Mouse (Mus musculus): ENCODE measurements at regions not wholly inside any gene's neighbourhood (a gene's known extent, or its start where the extent isn't known, plus 50 kb on each side); places are given as distances from the start of the nearest gene placed in this dataset.

- H3K27me3 ChIP-seq (ENCODE audit: control insufficient read depth, insufficient read depth, low read length) = no peaks in the 10 kb centered on the region
- 30% methylated on average over 10 of the region's 10 CpGs for WGBS
- peaks cover 11% of the 10 kb centered on the region for H3K4me1 ChIP-seq (replicated peaks; ENCODE audit: control insufficient read depth, insufficient read depth, low read length)
- TF ChIP-seq CTCF (IDR thresholded peaks at IDR 0.05; ENCODE audit: borderline replicate concordance, control insufficient read depth, extremely low read depth, insufficient read depth, low read length, poor library complexity) (no peak), POLR2A (IDR thresholded peaks at IDR 0.05; ENCODE audit: control insufficient read depth, extremely low read depth, insufficient read depth, low read length, poor library complexity) (no peak)
- no peaks in the 10 kb centered on the region for H3K36me3 ChIP-seq (ENCODE audit: control insufficient read depth, insufficient read depth, low read length)
- DNase-seq = peak; percentile 45
- H3K4me3 ChIP-seq (ENCODE audit: control insufficient read depth, insufficient read depth, low read length) = no peak overlapping the region
- no peak overlapping the region for H3K27ac ChIP-seq (ENCODE audit: control insufficient read depth, insufficient read depth, low read length)
These were observed 89.6 kb upstream of the Sgk1 start for GRCm38 (mm10) chr10:21792431-21792830.

GRCm38 (mm10) chr10:21793641-21794040 is 88.3 kb upstream of the Sgk1 start:
- DNase-seq = no peak
- Histone ChIP-seq H3K4me1 (replicated peaks; ENCODE audit: control insufficient read depth, insufficient read depth, low read length) (peaks cover 11% of the 10 kb centered on the region), H3K36me3 (ENCODE audit: control insufficient read depth, insufficient read depth, low read length) (no peaks in the 10 kb centered on the region), H3K27me3 (ENCODE audit: control insufficient read depth, insufficient read depth, low read length) (no peaks in the 10 kb centered on the region), H3K27ac (ENCODE audit: control insufficient read depth, insufficient read depth, low read length) (no peak overlapping the region), H3K4me3 (ENCODE audit: control insufficient read depth, insufficient read depth, low read length) (no peak overlapping the region)
- 95% methylated on average over 11 of the region's 11 CpGs for WGBS
- TF ChIP-seq CTCF (IDR thresholded peaks at IDR 0.05; ENCODE audit: borderline replicate concordance, control insufficient read depth, extremely low read depth, insufficient read depth, low read length, poor library complexity) = no peak
- TF ChIP-seq POLR2A (IDR thresholded peaks at IDR 0.05; ENCODE audit: control insufficient read depth, extremely low read depth, insufficient read depth, low read length, poor library complexity) = no peak

GRCm38 (mm10) chr10:21796386-21796785 is 85.6 kb upstream of the Sgk1 start:
- DNase-seq = no peak
- TF ChIP-seq POLR2A (IDR thresholded peaks at IDR 0.05; ENCODE audit: control insufficient read depth, extremely low read depth, insufficient read depth, low read length, poor library complexity) = no peak
- TF ChIP-seq CTCF (IDR thresholded peaks at IDR 0.05; ENCODE audit: borderline replicate concordance, control insufficient read depth, extremely low read depth, insufficient read depth, low read length, poor library complexity) = no peak
- Histone ChIP-seq H3K4me3 (ENCODE audit: control insufficient read depth, insufficient read depth, low read length) (no peak overlapping the region), H3K36me3 (ENCODE audit: control insufficient read depth, insufficient read depth, low read length) (no peaks in the 10 kb centered on the region), H3K27ac (ENCODE audit: control insufficient read depth, insufficient read depth, low read length) (no peak overlapping the region), H3K27me3 (ENCODE audit: control insufficient read depth, insufficient read depth, low read length) (no peaks in the 10 kb centered on the region), H3K4me1 (replicated peaks; ENCODE audit: control insufficient read depth, insufficient read depth, low read length) (peaks cover 11% of the 10 kb centered on the region)
- 98% methylated on average over 4 of the region's 4 CpGs for WGBS

DNA sequence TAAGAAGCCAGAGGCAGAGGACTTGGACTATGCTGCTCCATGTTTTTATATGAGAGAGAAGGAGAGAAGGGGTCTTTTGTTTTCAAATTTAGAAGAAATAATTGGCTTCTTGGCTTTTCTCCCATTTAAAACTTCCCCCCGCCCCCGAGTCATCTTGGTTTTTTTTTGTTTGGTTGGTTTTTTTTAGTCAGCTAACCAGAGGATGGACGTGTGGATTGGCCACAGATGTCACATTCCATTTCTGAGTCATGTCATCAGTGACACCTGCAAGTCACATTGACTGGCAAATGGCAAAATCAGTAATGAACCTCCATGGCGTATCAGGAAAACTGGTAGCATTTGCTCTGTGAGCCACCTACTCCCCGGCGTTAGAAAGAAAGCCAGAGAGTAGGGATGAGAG is 83.9 kb upstream of the Sgk1 start:
- Histone ChIP-seq H3K27ac (ENCODE audit: control insufficient read depth, insufficient read depth, low read length) (no peak overlapping the region), H3K27me3 (ENCODE audit: control insufficient read depth, insufficient read depth, low read length) (no peaks in the 10 kb centered on the region), H3K36me3 (ENCODE audit: control insufficient read depth, insufficient read depth, low read length) (no peaks in the 10 kb centered on the region), H3K4me3 (ENCODE audit: control insufficient read depth, insufficient read depth, low read length) (no peak overlapping the region), H3K4me1 (replicated peaks; ENCODE audit: control insufficient read depth, insufficient read depth, low read length) (peaks cover 2% of the 10 kb centered on the region; the same call in 1 of the 2 replicates)
- no peak for TF ChIP-seq CTCF (IDR thresholded peaks at IDR 0.05; ENCODE audit: borderline replicate concordance, control insufficient read depth, extremely low read depth, insufficient read depth, low read length, poor library complexity)
- no peak for TF ChIP-seq POLR2A (IDR thresholded peaks at IDR 0.05; ENCODE audit: control insufficient read depth, extremely low read depth, insufficient read depth, low read length, poor library complexity)
- WGBS = 86% methylated on average over 6 of the region's 6 CpGs
- no peak for DNase-seq

DNA sequence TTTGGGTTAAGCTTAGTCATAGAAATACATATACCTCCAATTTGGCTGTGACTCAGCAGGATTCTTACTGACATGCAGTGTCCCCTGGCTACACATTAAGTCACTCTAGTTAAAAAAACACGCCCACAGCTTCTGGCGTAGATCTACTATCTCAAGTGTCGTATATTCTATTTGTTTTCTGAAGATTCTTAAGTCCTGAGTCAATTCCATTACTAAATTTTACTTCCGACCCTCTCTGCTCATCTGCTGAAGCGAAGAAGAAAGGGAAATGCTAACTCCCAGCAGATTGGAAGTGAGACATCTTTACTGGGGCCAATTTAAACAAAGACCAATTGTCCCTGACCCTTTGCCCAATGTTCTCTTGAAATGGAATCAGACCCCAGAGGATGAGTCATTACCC is 80.4 kb upstream of the Sgk1 start:
- 89% methylated on average over 5 of the region's 5 CpGs for WGBS
- TF ChIP-seq POLR2A (IDR thresholded peaks at IDR 0.05; ENCODE audit: control insufficient read depth, extremely low read depth, insufficient read depth, low read length, poor library complexity) (no peak), CTCF (IDR thresholded peaks at IDR 0.05; ENCODE audit: borderline replicate concordance, control insufficient read depth, extremely low read depth, insufficient read depth, low read length, poor library complexity) (no peak)
- DNase-seq = no peak

DNA sequence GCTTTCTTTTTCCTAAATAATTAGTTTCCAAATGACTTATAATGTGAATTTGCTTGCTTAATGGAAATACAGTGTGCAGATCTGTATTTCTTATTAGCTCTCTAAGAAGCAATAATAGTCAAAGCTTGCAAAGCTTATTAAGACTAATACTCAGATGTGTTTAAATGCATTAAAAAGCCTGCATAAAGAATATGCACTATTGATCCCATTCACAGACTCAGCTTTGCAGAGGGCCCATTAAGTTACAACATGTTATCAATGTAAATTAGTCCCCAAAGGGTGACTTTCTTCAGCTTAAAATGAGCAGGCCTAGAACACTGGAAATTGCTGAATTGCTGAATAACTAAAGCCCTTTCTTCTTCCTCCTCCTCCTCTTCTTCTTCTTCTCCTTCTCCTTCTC is 78.8 kb upstream of the Sgk1 start:
- H3K27me3 ChIP-seq (ENCODE audit: control insufficient read depth, insufficient read depth, low read length) = no peaks in the 10 kb centered on the region
- no peak overlapping the region for H3K27ac ChIP-seq (ENCODE audit: control insufficient read depth, insufficient read depth, low read length)
- peaks cover 5% of the 10 kb centered on the region; the same call in 1 of the 2 replicates for H3K4me1 ChIP-seq (replicated peaks; ENCODE audit: control insufficient read depth, insufficient read depth, low read length)
- DNase-seq = no peak
- H3K36me3 ChIP-seq (ENCODE audit: control insufficient read depth, insufficient read depth, low read length) = no peaks in the 10 kb centered on the region
- H3K4me3 ChIP-seq (ENCODE audit: control insufficient read depth, insufficient read depth, low read length) = no peak overlapping the region
- TF ChIP-seq POLR2A (IDR thresholded peaks at IDR 0.05; ENCODE audit: control insufficient read depth, extremely low read depth, insufficient read depth, low read length, poor library complexity) (no peak), CTCF (IDR thresholded peaks at IDR 0.05; ENCODE audit: borderline replicate concordance, control insufficient read depth, extremely low read depth, insufficient read depth, low read length, poor library complexity) (no peak)

More for the DNA sequence above, 80.4 kb upstream of the Sgk1 start:
- no peaks in the 10 kb centered on the region for H3K27me3 ChIP-seq (ENCODE audit: control insufficient read depth, insufficient read depth, low read length)
- H3K36me3 ChIP-seq (ENCODE audit: control insufficient read depth, insufficient read depth, low read length) = no peaks in the 10 kb centered on the region
- peaks cover 5% of the 10 kb centered on the region; the same call in 1 of the 2 replicates for H3K4me1 ChIP-seq (replicated peaks; ENCODE audit: control insufficient read depth, insufficient read depth, low read length)
- H3K4me3 ChIP-seq (ENCODE audit: control insufficient read depth, insufficient read depth, low read length) = no peak overlapping the region
- no peak overlapping the region for H3K27ac ChIP-seq (ENCODE audit: control insufficient read depth, insufficient read depth, low read length)

GRCm38 (mm10) chr10:21804761-21805160 is 77.2 kb upstream of the Sgk1 start:
- peaks cover 7% of the 10 kb centered on the region; the same call in 1 of the 2 replicates for H3K4me1 ChIP-seq (replicated peaks; ENCODE audit: control insufficient read depth, insufficient read depth, low read length)
- no peaks in the 10 kb centered on the region for H3K27me3 ChIP-seq (ENCODE audit: control insufficient read depth, insufficient read depth, low read length)
- H3K36me3 ChIP-seq (ENCODE audit: control insufficient read depth, insufficient read depth, low read length) = no peaks in the 10 kb centered on the region
- H3K27ac ChIP-seq (ENCODE audit: control insufficient read depth, insufficient read depth, low read length) = no peak overlapping the region
- TF ChIP-seq CTCF (IDR thresholded peaks at IDR 0.05; ENCODE audit: borderline replicate concordance, control insufficient read depth, extremely low read depth, insufficient read depth, low read length, poor library complexity) = no peak
- no peak for TF ChIP-seq POLR2A (IDR thresholded peaks at IDR 0.05; ENCODE audit: control insufficient read depth, extremely low read depth, insufficient read depth, low read length, poor library complexity)
- 92% methylated on average over 2 of the region's 2 CpGs for WGBS
- no peak for DNase-seq
- H3K4me3 ChIP-seq (ENCODE audit: control insufficient read depth, insufficient read depth, low read length) = no peak overlapping the region

Measured in thymus, adult 2 months (tissue).